Mouse (Mus musculus) R1 (cell line): ENCODE measurements around the gene Fscn2.
"Not testable (repeated sequence)": the region's sequence is repeated elsewhere in the genome, so short reads cannot be mapped to it uniquely, and the experiment has no call there.

Experiments
- DNase-seq: peaks from one replicate; pipeline ENCODE4 v3.0.0-alpha.2; 2018; ENCODE audit warnings: low read depth, low spot score

Fscn2 gene

GRCm38 (mm10) chr11:120399319-120399718, 38.0 kb downstream of the Fscn2 start:
- no peak for DNase-seq

GRCm38 (mm10) chr11:120404814-120405213, 43.5 kb downstream of the Fscn2 start:
- no peak for DNase-seq

DNA sequence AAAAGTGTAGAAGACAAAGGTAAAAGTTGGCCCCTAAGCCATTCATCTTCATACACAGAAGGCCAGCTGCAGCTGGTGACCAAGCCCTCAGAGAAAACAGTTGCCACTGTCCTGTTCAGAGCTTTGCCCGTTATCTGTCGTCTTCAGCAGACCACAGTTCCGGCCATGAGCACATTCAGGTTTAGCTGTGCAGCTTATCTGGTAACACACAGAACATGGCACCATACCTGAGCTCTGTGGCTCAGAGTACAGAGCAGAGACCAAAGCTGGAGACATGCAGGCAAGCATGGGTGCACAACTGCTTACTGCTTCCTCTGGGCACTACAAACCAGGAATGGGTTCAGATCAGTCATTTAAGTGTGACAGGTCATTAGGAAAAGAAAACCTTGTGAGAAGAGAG, 44.5 kb downstream of the Fscn2 start:
- DNase-seq: no peak

DNA sequence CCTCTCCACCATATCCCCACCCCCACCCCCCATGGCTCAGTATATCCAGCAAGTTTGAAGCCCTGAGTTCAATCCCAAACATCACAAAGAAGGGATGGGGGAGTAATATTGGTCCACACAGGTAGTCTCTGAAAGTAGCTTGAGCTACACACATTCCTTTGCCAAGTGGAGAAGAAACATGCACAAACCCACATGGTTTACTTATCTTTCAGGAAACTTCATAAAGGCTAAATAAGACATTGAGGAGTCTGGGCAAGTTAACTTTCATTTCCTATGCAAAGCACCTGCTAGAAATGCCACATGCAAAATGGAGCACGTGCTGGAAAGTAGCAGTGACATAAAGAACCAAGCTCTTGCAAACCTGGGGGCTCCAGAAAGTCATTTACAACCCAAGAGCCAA, 45.1 kb downstream of the Fscn2 start:
- DNase-seq: no peak

GRCm38 (mm10) chr11:120413621-120414020, 52.3 kb downstream of the Fscn2 start:
- DNase-seq: not testable (repeated sequence)
